Mouse (Mus musculus): ENCODE measurements around the gene Ppp1r9a. TPM values are rescaled to one million over a fixed set of nuclear protein-coding genes. Genes with fewer than 3 reads are reported as not detected.

The Ppp1r9a gene
- total RNA-seq, 2 experiments from 2014 or later: 10.6 to 11.2 TPM

GRCm38 (mm10) chr6:4949701-4950100 is 47.0 kb downstream of the Ppp1r9a start:
- ATAC-seq (replicated peaks; ENCODE audit: low FRiP score, low TSS enrichment, poor library complexity, severe bottlenecking): no peak

GRCm38 (mm10) chr6:4953028-4953719 is 50.5 kb downstream of the Ppp1r9a start:
- no peak for ATAC-seq (replicated peaks; ENCODE audit: low FRiP score, low TSS enrichment, poor library complexity, severe bottlenecking)

- no peak for ATAC-seq (replicated peaks; ENCODE audit: low FRiP score, low TSS enrichment, poor library complexity, severe bottlenecking)
Observed at GRCm38 (mm10) chr6:4956651-4957050, 53.9 kb downstream of the Ppp1r9a start.

- no peak for ATAC-seq (replicated peaks; ENCODE audit: low FRiP score, low TSS enrichment, poor library complexity, severe bottlenecking)
Observed at GRCm38 (mm10) chr6:4962197-4962596, 59.5 kb downstream of the Ppp1r9a start.

GRCm38 (mm10) chr6:4963049-4963448 is 60.3 kb downstream of the Ppp1r9a start:
- ATAC-seq (replicated peaks; ENCODE audit: low FRiP score, low TSS enrichment, poor library complexity, severe bottlenecking): no peak

- no peak for ATAC-seq (replicated peaks; ENCODE audit: low FRiP score, low TSS enrichment, poor library complexity, severe bottlenecking)
Observed at GRCm38 (mm10) chr6:4967236-4967635, 64.5 kb downstream of the Ppp1r9a start.

- ATAC-seq (replicated peaks; ENCODE audit: low FRiP score, low TSS enrichment, poor library complexity, severe bottlenecking): no peak
Observed at GRCm38 (mm10) chr6:4971229-4971628, 68.5 kb downstream of the Ppp1r9a start.

GRCm38 (mm10) chr6:4972808-4973207 is 70.1 kb downstream of the Ppp1r9a start:
- no peak for ATAC-seq (replicated peaks; ENCODE audit: low FRiP score, low TSS enrichment, poor library complexity, severe bottlenecking)

- ATAC-seq (replicated peaks; ENCODE audit: low FRiP score, low TSS enrichment, poor library complexity, severe bottlenecking): no peak
Observed at GRCm38 (mm10) chr6:4973337-4973736, 70.6 kb downstream of the Ppp1r9a start.

GRCm38 (mm10) chr6:4977515-4977914 is 74.8 kb downstream of the Ppp1r9a start:
- ATAC-seq (replicated peaks; ENCODE audit: low FRiP score, low TSS enrichment, poor library complexity, severe bottlenecking): no peak

- no peak for ATAC-seq (replicated peaks; ENCODE audit: low FRiP score, low TSS enrichment, poor library complexity, severe bottlenecking)
Observed at GRCm38 (mm10) chr6:4978249-4978648, 75.5 kb downstream of the Ppp1r9a start.

- no peak for ATAC-seq (replicated peaks; ENCODE audit: low FRiP score, low TSS enrichment, poor library complexity, severe bottlenecking)
Observed at GRCm38 (mm10) chr6:4978897-4979296, 76.2 kb downstream of the Ppp1r9a start.

- ATAC-seq (replicated peaks; ENCODE audit: low FRiP score, low TSS enrichment, poor library complexity, severe bottlenecking): no peak
Observed at GRCm38 (mm10) chr6:4980113-4980512, 77.4 kb downstream of the Ppp1r9a start.

GRCm38 (mm10) chr6:4982686-4983162 is 80.0 kb downstream of the Ppp1r9a start:
- no peak for ATAC-seq (replicated peaks; ENCODE audit: low FRiP score, low TSS enrichment, poor library complexity, severe bottlenecking)

GRCm38 (mm10) chr6:4985668-4986067 is 83.0 kb downstream of the Ppp1r9a start:
- no peak for ATAC-seq (replicated peaks; ENCODE audit: low FRiP score, low TSS enrichment, poor library complexity, severe bottlenecking)

GRCm38 (mm10) chr6:4987084-4987483 is 84.4 kb downstream of the Ppp1r9a start:
- no peak for ATAC-seq (replicated peaks; ENCODE audit: low FRiP score, low TSS enrichment, poor library complexity, severe bottlenecking)

GRCm38 (mm10) chr6:4988688-4989087 is 86.0 kb downstream of the Ppp1r9a start:
- no peak for ATAC-seq (replicated peaks; ENCODE audit: low FRiP score, low TSS enrichment, poor library complexity, severe bottlenecking)

GRCm38 (mm10) chr6:4992308-4992707 is 89.6 kb downstream of the Ppp1r9a start:
- no peak for ATAC-seq (replicated peaks; ENCODE audit: low FRiP score, low TSS enrichment, poor library complexity, severe bottlenecking)

GRCm38 (mm10) chr6:4993600-4994160 is 91.0 kb downstream of the Ppp1r9a start:
- ATAC-seq (replicated peaks; ENCODE audit: low FRiP score, low TSS enrichment, poor library complexity, severe bottlenecking): no peak

- ATAC-seq (replicated peaks; ENCODE audit: low FRiP score, low TSS enrichment, poor library complexity, severe bottlenecking): no peak
Observed at GRCm38 (mm10) chr6:4994161-4994919, 91.6 kb downstream of the Ppp1r9a start.
